Mouse (Mus musculus): ENCODE measurements around the gene Usp1. TPM values are rescaled to one million over a fixed set of nuclear protein-coding genes. Genes with fewer than 3 reads are reported as not detected.
"Not testable (repeated sequence)": the region's sequence is repeated elsewhere in the genome, so short reads cannot be mapped to it uniquely, and the experiment has no call there.

The Usp1 gene
- total RNA-seq, 1 experiment from 2014 or later: 54.8 TPM

GRCm38 (mm10) chr4:98975741-98976140, 52.1 kb downstream of the Usp1 start:
- no peak for ATAC-seq (ENCODE audit: extremely low read depth, insufficient number of reproducible peaks, low FRiP score, poor library complexity, severe bottlenecking)

- ATAC-seq (ENCODE audit: extremely low read depth, insufficient number of reproducible peaks, low FRiP score, poor library complexity, severe bottlenecking): not testable (repeated sequence)
These were observed 54.7 kb downstream of the Usp1 start for GRCm38 (mm10) chr4:98978288-98978687.

- no peak for ATAC-seq (ENCODE audit: extremely low read depth, insufficient number of reproducible peaks, low FRiP score, poor library complexity, severe bottlenecking)
These were observed 55.1 kb downstream of the Usp1 start for GRCm38 (mm10) chr4:98978693-98979092.

GRCm38 (mm10) chr4:98979976-98980375, 56.4 kb downstream of the Usp1 start:
- ATAC-seq (ENCODE audit: extremely low read depth, insufficient number of reproducible peaks, low FRiP score, poor library complexity, severe bottlenecking): not testable (repeated sequence)

GRCm38 (mm10) chr4:98984701-98985100, 61.1 kb downstream of the Usp1 start:
- no peak for ATAC-seq (ENCODE audit: extremely low read depth, insufficient number of reproducible peaks, low FRiP score, poor library complexity, severe bottlenecking)

Other genes with a start within 250 kb of the Usp1 start
- gene L1td1, start 197.1 kb upstream of the Usp1 start, total RNA-seq (2017): 0.25 TPM in 1 of 2 replicates, not detected in the other
- not detected in 2 replicates for gene Kank4, start 106.3 kb upstream of the Usp1 start, total RNA-seq (2017)
- not detected in 2 replicates for gene I0C0044D17Rik, start 100.0 kb upstream of the Usp1 start, total RNA-seq (2017)
- not detected in 2 replicates for gene Angptl3, start 107.1 kb downstream of the Usp1 start, total RNA-seq (2017)
- gene Dock7, start 197.1 kb downstream of the Usp1 start, total RNA-seq (2017): 2.0 and 4.9 TPM in 2 replicates

Measured in neutrophil, adult 5-6 weeks (primary cell).